Mouse (Mus musculus): ENCODE data around the gene Btbd9. TPM values are rescaled to one million over a fixed set of nuclear protein-coding genes. Genes with fewer than 3 reads are reported as not detected.

The Btbd9 gene
- polyA plus RNA-seq, 1 experiment from 2014 or later = 63.4 TPM

DNA sequence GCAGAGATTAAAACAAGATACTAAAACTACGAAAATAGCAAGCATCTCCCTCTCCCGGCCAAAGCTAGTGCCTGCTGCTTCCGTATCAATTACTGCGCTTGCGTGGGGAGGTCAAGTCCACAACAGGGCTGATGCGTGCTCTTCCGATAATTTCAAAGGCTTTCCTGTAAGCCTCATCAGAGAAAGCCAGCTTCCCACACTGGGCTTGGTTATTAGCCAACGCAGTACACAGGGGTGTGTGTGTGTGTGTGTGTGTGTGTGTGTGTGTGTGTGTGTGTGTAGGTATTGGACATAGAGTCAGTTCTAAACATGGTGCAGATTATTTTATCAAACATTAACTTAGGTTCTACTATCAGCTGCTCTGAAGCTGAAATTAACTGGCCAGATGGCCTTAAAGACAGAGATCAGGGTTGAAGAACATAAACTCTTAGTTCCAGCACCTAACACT lies 30.4 kb upstream of the Btbd9 start:
- Histone ChIP-seq H3K4me2 (ENCODE audit: low read depth, low read length, severe bottlenecking) (no peak overlapping the region), H3K9me3 (ENCODE audit: control insufficient read depth, low read length) (no peaks in the 10 kb centered on the region), H3K27me3 (ENCODE audit: control insufficient read depth, insufficient read depth, low read length) (no peaks in the 10 kb centered on the region), H3K36me3 (ENCODE audit: control insufficient read depth, insufficient read depth, low read length) (no peaks in the 10 kb centered on the region; the same call in 1 of the 2 replicates), H3K4me3 (ENCODE audit: low read depth, low read length) (no peak overlapping the region), H3K9ac (ENCODE audit: low read length) (no peak overlapping the region), H3K4me1 (replicated peaks; ENCODE audit: control insufficient read depth, insufficient read depth, low read length) (peaks cover 8% of the 10 kb centered on the region; the same call in 1 of the 2 replicates), H3K27ac (ENCODE audit: low read depth, low read length) (no peak overlapping the region)
- no peak for DNase-seq (ENCODE audit: low spot score)
- no peak for ATAC-seq (replicated peaks; ENCODE audit: low FRiP score)
- 92% methylated on average over 8 of the region's 8 CpGs for WGBS

DNA sequence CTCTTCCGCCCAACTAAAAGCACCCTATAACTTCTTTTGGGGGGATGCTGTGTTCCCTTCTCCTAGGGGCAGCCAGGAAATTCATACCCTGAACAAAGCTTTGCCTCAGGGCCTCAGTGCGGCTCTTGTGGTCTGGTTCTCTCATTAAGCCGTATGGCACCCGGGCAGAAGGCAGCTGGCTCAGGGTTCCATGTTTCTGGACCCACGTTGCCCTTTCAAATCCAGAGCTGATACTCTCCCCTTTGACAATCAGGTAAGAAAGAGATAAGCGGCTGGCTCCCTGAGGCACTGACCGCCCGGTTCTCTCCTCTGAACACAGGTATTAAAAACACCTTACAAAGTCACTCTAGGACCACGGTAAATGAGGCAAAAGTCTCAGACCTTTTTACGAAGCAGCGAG lies 29.9 kb upstream of the Btbd9 start:
- H3K36me3 ChIP-seq (ENCODE audit: control insufficient read depth, insufficient read depth, low read length) = no peaks in the 10 kb centered on the region; the same call in 1 of the 2 replicates
- H3K4me3 ChIP-seq (ENCODE audit: low read depth, low read length) = no peak overlapping the region
- H3K27ac ChIP-seq (ENCODE audit: low read depth, low read length) = no peak overlapping the region
- no peaks in the 10 kb centered on the region for H3K9me3 ChIP-seq (ENCODE audit: control insufficient read depth, low read length)
- ATAC-seq (replicated peaks; ENCODE audit: low FRiP score) = no peak
- H3K4me2 ChIP-seq (ENCODE audit: low read depth, low read length, severe bottlenecking) = no peak overlapping the region
- 90% methylated on average over 11 of the region's 11 CpGs for WGBS
- DNase-seq (ENCODE audit: low spot score) = no peak
- no peaks in the 10 kb centered on the region for H3K27me3 ChIP-seq (ENCODE audit: control insufficient read depth, insufficient read depth, low read length)
- H3K4me1 ChIP-seq (replicated peaks; ENCODE audit: control insufficient read depth, insufficient read depth, low read length) = peaks cover 3% of the 10 kb centered on the region; the same call in 1 of the 2 replicates
- no peak overlapping the region for H3K9ac ChIP-seq (ENCODE audit: low read length)

DNA sequence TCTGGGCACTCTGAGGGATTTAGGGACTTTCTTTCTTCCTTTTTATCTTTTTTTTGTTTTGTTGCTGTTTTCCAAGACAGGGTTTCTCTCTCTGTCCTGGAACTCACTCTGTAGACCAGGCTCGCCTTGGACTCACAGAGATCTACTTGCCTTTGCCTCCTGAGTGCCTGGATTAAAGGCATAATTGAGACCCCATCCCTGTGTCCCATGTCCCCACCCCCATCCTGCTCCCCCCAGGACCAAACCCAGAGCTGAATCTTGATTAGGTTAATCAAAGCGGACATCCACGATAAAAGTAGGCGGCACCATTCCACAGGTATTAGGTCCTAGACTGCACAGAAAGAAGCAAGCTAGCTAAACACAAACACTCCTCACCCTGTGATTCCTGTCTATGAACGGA lies 28.7 kb upstream of the Btbd9 start:
- peaks cover 3% of the 10 kb centered on the region; the same call in 1 of the 2 replicates for H3K4me1 ChIP-seq (replicated peaks; ENCODE audit: control insufficient read depth, insufficient read depth, low read length)
- 96% methylated on average over 5 of the region's 5 CpGs for WGBS
- ATAC-seq (replicated peaks; ENCODE audit: low FRiP score) = no peak

DNA sequence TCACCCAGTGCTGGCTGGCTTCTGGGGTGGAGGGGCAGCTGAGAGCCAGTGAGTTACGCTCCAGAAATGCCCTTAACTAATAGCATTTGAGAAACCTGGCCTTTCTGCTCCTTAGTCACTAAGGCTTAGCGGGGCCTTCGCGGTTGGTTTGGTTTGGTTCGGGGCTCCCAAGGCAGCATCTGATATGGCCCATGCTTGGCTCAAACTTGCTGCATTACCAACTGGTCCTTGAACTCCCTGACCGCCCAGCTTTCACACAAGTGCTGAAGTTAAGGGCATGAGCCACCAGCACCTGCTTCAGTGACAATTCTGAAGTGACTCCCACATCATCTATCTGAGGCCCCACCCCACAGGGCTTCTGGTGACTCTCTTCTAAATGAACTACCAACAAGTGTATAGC lies 28.0 kb upstream of the Btbd9 start:
- DNase-seq (ENCODE audit: low spot score) (no peak), ATAC-seq (replicated peaks; ENCODE audit: low FRiP score) (no peak)
- Histone ChIP-seq H3K4me1 (replicated peaks; ENCODE audit: control insufficient read depth, insufficient read depth, low read length) (peaks cover 3% of the 10 kb centered on the region; the same call in 1 of the 2 replicates), H3K36me3 (ENCODE audit: control insufficient read depth, insufficient read depth, low read length) (no peaks in the 10 kb centered on the region; the same call in 1 of the 2 replicates), H3K4me3 (ENCODE audit: low read depth, low read length) (no peak overlapping the region), H3K27ac (ENCODE audit: low read depth, low read length) (no peak overlapping the region), H3K4me2 (ENCODE audit: low read depth, low read length, severe bottlenecking) (no peak overlapping the region), H3K27me3 (ENCODE audit: control insufficient read depth, insufficient read depth, low read length) (no peaks in the 10 kb centered on the region), H3K9ac (ENCODE audit: low read length) (no peak overlapping the region), H3K9me3 (ENCODE audit: control insufficient read depth, low read length) (no peaks in the 10 kb centered on the region)
- WGBS = 91% methylated on average over 6 of the region's 6 CpGs

More for the DNA sequence above, 28.7 kb upstream of the Btbd9 start:
- H3K4me2 ChIP-seq (ENCODE audit: low read depth, low read length, severe bottlenecking) = no peak overlapping the region
- no peaks in the 10 kb centered on the region for H3K27me3 ChIP-seq (ENCODE audit: control insufficient read depth, insufficient read depth, low read length)
- H3K4me3 ChIP-seq (ENCODE audit: low read depth, low read length) = no peak overlapping the region
- H3K27ac ChIP-seq (ENCODE audit: low read depth, low read length) = no peak overlapping the region
- no peaks in the 10 kb centered on the region; the same call in 1 of the 2 replicates for H3K36me3 ChIP-seq (ENCODE audit: control insufficient read depth, insufficient read depth, low read length)
- no peaks in the 10 kb centered on the region for H3K9me3 ChIP-seq (ENCODE audit: control insufficient read depth, low read length)
- DNase-seq (ENCODE audit: low spot score) = no peak
- no peak overlapping the region for H3K9ac ChIP-seq (ENCODE audit: low read length)

DNA sequence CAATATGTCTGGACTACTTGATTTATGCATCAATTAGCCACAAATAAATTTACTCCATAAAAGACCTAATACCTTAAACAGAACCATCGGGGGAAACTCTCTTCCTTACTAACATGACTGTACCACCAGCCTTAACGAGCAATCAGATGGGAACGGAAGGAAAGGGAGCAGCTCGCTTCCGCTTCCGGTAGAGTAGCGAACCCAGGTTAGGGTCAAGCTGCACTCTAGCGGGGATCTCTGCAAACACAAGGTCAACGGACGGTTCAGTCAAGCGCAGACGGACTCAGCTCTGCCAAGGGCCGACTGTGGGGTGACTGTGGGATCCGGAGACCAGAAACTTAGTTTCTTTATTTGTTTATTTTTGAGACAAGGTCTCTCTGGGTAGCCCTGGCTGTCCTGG lies 25.9 kb upstream of the Btbd9 start:
- no peak overlapping the region for H3K4me3 ChIP-seq (ENCODE audit: low read depth, low read length)
- no peak overlapping the region for H3K4me2 ChIP-seq (ENCODE audit: low read depth, low read length, severe bottlenecking)
- DNase-seq (ENCODE audit: low spot score) (no peak), ATAC-seq (replicated peaks; ENCODE audit: low FRiP score) (no peak)
- peaks cover 5% of the 10 kb centered on the region; the same call in 1 of the 2 replicates for H3K36me3 ChIP-seq (ENCODE audit: control insufficient read depth, insufficient read depth, low read length)
- no peaks in the 10 kb centered on the region for H3K27me3 ChIP-seq (ENCODE audit: control insufficient read depth, insufficient read depth, low read length)
- H3K9me3 ChIP-seq (ENCODE audit: control insufficient read depth, low read length) = no peaks in the 10 kb centered on the region
- H3K9ac ChIP-seq (ENCODE audit: low read length) = no peak overlapping the region
- H3K27ac ChIP-seq (ENCODE audit: low read depth, low read length) = no peak overlapping the region
- H3K4me1 ChIP-seq (replicated peaks; ENCODE audit: control insufficient read depth, insufficient read depth, low read length) = no peaks in the 10 kb centered on the region
- 94% methylated on average over 14 of the region's 14 CpGs for WGBS

DNA sequence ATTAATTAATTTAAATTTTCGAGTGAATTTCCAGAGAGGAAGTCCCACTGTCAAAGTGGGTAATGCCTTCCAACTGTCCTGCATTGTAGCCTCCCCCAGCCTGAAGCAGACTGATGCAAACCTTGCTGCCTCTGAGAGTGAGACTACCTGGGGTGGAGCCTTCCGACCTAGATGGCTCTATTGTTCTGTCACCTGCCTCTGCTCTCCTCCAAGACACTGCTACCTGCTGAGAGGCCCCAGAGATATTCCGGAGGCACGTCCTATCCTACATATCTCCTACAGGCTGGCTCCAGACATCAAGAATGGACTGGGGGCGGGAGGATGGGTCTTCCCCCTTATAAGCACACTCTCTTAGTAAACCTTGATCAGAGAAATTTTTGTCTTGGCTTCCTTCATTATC lies 22.0 kb upstream of the Btbd9 start:
- no peaks in the 10 kb centered on the region for H3K27me3 ChIP-seq (ENCODE audit: control insufficient read depth, insufficient read depth, low read length)
- no peak overlapping the region for H3K4me3 ChIP-seq (ENCODE audit: low read depth, low read length)
- peaks cover 5% of the 10 kb centered on the region; the same call in 1 of the 2 replicates for H3K36me3 ChIP-seq (ENCODE audit: control insufficient read depth, insufficient read depth, low read length)
- no peaks in the 10 kb centered on the region for H3K9me3 ChIP-seq (ENCODE audit: control insufficient read depth, low read length)
- 79% methylated on average over 5 of the region's 5 CpGs for WGBS
- ATAC-seq (replicated peaks; ENCODE audit: low FRiP score) = no peak
- H3K9ac ChIP-seq (ENCODE audit: low read length) = no peak overlapping the region
- DNase-seq (ENCODE audit: low spot score) = no peak
- H3K4me2 ChIP-seq (ENCODE audit: low read depth, low read length, severe bottlenecking) = no peak overlapping the region
- H3K27ac ChIP-seq (ENCODE audit: low read depth, low read length) = no peak overlapping the region
- no peaks in the 10 kb centered on the region for H3K4me1 ChIP-seq (replicated peaks; ENCODE audit: control insufficient read depth, insufficient read depth, low read length)

DNA sequence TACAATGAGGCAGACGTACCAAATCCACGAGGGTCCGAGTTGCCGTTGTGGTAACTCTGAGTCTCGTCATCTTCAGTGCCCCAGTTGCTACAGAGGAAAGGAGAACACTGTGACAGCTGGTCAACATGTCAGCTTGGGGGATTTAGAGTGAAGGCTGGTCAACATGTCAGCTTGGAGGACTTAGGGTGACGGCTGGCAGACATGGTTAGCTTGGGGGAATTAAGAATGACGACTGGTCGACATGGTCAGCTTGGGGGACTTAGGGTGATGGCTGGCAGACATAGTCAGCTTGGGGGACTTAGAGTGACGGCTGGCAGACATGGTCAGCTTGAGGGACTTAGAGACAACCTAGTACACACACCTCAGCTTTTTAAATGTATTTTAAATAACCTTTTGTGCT lies 21.5 kb upstream of the Btbd9 start:
- DNase-seq (ENCODE audit: low spot score) (no peak), ATAC-seq (replicated peaks; ENCODE audit: low FRiP score) (no peak)
- H3K4me2 ChIP-seq (ENCODE audit: low read depth, low read length, severe bottlenecking) = no peak overlapping the region
- no peak overlapping the region for H3K27ac ChIP-seq (ENCODE audit: low read depth, low read length)
- H3K4me3 ChIP-seq (ENCODE audit: low read depth, low read length) = no peak overlapping the region
- peaks cover 5% of the 10 kb centered on the region; the same call in 1 of the 2 replicates for H3K36me3 ChIP-seq (ENCODE audit: control insufficient read depth, insufficient read depth, low read length)
- no peaks in the 10 kb centered on the region for H3K9me3 ChIP-seq (ENCODE audit: control insufficient read depth, low read length)
- no peak overlapping the region for H3K9ac ChIP-seq (ENCODE audit: low read length)
- no peaks in the 10 kb centered on the region for H3K27me3 ChIP-seq (ENCODE audit: control insufficient read depth, insufficient read depth, low read length)
- H3K4me1 ChIP-seq (replicated peaks; ENCODE audit: control insufficient read depth, insufficient read depth, low read length) = no peaks in the 10 kb centered on the region
- 96% methylated on average over 9 of the region's 9 CpGs for WGBS

DNA sequence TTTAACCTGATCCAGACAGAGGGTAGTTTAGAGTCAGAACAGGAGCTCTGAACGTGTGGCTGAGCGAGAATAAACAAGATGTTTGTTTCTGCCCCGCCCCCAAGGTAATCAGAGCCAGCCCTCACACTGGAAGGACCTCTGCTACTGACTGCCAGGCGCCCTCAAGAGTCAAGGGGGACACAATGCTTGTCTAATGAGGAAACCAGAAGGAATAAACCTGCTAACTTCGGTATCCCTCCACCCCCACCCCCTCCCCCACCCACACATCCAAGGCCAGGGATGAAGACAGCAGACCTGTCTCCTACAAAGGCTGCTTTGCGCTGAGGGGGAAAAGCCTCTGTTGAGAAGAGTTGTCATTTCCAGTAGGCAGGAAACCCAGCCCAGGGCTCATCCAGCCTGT lies 18.6 kb upstream of the Btbd9 start:
- H3K9me3 ChIP-seq (ENCODE audit: control insufficient read depth, low read length) = no peaks in the 10 kb centered on the region
- no peak overlapping the region for H3K27ac ChIP-seq (ENCODE audit: low read depth, low read length)
- H3K9ac ChIP-seq (ENCODE audit: low read length) = no peak overlapping the region
- H3K36me3 ChIP-seq (ENCODE audit: control insufficient read depth, insufficient read depth, low read length) = peaks cover 5% of the 10 kb centered on the region; the same call in 1 of the 2 replicates
- no peak overlapping the region for H3K4me2 ChIP-seq (ENCODE audit: low read depth, low read length, severe bottlenecking)
- no peak for DNase-seq (ENCODE audit: low spot score)
- no peaks in the 10 kb centered on the region for H3K27me3 ChIP-seq (ENCODE audit: control insufficient read depth, insufficient read depth, low read length)
- H3K4me3 ChIP-seq (ENCODE audit: low read depth, low read length) = no peak overlapping the region
- H3K4me1 ChIP-seq (replicated peaks; ENCODE audit: control insufficient read depth, insufficient read depth, low read length) = no peaks in the 10 kb centered on the region
- 64% methylated on average over 6 of the region's 6 CpGs for WGBS
- no peak for ATAC-seq (replicated peaks; ENCODE audit: low FRiP score)

DNA sequence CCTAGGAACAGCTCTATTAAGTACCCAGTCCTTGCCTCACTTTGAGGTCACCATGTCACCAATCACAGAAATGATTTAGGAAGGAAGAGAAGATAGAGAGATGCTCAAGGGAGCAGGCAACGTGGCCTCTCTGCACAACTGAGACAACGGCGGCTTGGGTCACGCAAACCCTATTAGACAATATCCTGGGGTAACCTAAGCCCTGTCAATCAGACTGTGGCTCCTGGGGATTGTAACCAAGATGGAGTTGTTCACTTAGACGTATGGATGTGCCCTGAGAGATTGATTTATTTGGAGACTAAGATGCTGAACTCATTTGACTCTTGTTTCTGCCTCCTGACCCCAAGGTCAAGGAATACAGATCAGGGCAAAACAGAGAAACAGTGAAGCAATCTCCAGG lies 18.1 kb upstream of the Btbd9 start:
- no peak overlapping the region for H3K4me2 ChIP-seq (ENCODE audit: low read depth, low read length, severe bottlenecking)
- DNase-seq (ENCODE audit: low spot score) = no peak
- no peaks in the 10 kb centered on the region for H3K27me3 ChIP-seq (ENCODE audit: control insufficient read depth, insufficient read depth, low read length)
- H3K36me3 ChIP-seq (ENCODE audit: control insufficient read depth, insufficient read depth, low read length) = peaks cover 5% of the 10 kb centered on the region; the same call in 1 of the 2 replicates
- H3K4me3 ChIP-seq (ENCODE audit: low read depth, low read length) = no peak overlapping the region
- H3K27ac ChIP-seq (ENCODE audit: low read depth, low read length) = no peak overlapping the region
- no peaks in the 10 kb centered on the region for H3K9me3 ChIP-seq (ENCODE audit: control insufficient read depth, low read length)
- 66% methylated on average over 5 of the region's 5 CpGs for WGBS
- H3K9ac ChIP-seq (ENCODE audit: low read length) = no peak overlapping the region
- no peak for ATAC-seq (replicated peaks; ENCODE audit: low FRiP score)
- no peaks in the 10 kb centered on the region for H3K4me1 ChIP-seq (replicated peaks; ENCODE audit: control insufficient read depth, insufficient read depth, low read length)

Measured in forebrain, embryonic 11.5 days (tissue).